Mouse (Mus musculus): ENCODE results near the gene Gm2115. TPM values are rescaled to one million over a fixed set of nuclear protein-coding genes. Genes with fewer than 3 reads are reported as not detected.

Gene Gm2115
- polyA plus RNA-seq, 1 experiment from 2014 or later: 0.37 TPM

DNA sequence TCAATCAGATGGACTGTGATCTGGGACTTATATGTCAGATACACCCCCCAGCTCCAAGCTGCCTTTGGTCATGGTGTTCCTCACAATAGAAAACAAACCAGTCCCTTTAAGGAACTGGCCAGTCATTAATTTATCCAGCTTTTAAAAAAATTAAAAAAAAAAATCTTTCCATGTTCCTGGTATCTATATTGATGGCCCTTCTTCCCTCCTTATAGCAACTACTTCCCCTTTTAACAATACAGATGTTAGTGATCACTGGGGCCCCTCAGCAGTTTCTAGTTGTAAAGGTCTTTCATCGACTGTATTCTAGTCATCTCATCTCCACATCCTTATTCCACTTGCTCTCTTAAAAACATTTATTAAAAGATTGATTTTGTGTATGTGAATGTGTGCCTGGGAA, 82.9 kb downstream of the Gm2115 start:
- Histone ChIP-seq H3K4me1 (no peaks in the 10 kb centered on the region), H3K27me3 (no peaks in the 10 kb centered on the region), H3K36me3 (ENCODE audit: poor library complexity, severe bottlenecking) (peaks cover 5% of the 10 kb centered on the region; the same call in 1 of the 2 replicates), H3K4me3 (no peak overlapping the region), H3K9me3 (replicated peaks) (no peaks in the 10 kb centered on the region), H3K9ac (no peak overlapping the region), H3K27ac (no peak overlapping the region), H3K4me2 (no peak overlapping the region)
- ATAC-seq: no peak
- WGBS: 94% methylated on average over 1 of the region's 1 CpGs

DNA sequence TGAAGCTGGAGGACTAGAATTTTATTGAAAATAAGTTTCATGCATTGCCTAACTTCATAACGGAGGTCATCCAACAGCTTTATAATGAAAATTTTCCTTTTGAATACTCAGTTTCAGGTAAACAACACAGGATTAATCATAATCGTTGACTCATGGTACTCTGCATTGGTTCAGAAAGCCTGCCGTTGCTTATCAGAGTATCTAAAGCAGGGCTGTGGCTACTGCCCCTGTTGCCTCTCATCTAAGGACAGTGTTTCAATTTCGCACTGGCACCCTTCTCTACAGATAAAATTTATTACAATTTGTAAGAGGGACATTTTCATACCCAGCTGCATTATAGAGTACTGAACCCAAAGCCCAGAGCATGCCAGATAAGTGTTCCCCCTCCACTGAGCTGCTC, 83.7 kb downstream of the Gm2115 start:
- H3K4me2 ChIP-seq: no peak overlapping the region
- no peak overlapping the region for H3K27ac ChIP-seq
- ATAC-seq: no peak
- no peaks in the 10 kb centered on the region for H3K27me3 ChIP-seq
- no peak overlapping the region for H3K4me3 ChIP-seq
- no peaks in the 10 kb centered on the region for H3K4me1 ChIP-seq
- no peaks in the 10 kb centered on the region for H3K9me3 ChIP-seq (replicated peaks)
- WGBS: 93% methylated on average over 4 of the region's 4 CpGs
- H3K36me3 ChIP-seq (ENCODE audit: poor library complexity, severe bottlenecking): peaks cover 9% of the 10 kb centered on the region
- no peak overlapping the region for H3K9ac ChIP-seq

DNA sequence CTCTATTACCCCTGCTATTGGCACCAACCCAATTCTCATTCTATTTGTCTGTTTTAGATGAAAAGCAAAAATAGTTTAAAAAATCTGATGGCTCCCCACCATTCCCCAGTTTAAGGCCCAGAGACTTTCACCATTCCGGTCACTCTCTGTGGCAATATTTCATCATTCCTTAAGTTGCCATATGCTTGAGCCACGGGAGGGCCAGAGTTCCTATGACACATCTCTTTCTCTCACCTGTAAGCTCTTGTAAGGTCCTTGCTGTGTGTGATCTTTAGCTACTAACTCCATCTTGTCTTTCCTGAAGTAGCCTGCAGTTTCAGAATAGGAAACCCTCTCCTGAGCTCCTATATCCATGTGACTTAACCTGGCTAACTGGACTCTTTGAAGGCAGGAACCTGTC, 90.2 kb downstream of the Gm2115 start:
- Histone ChIP-seq H3K36me3 (ENCODE audit: poor library complexity, severe bottlenecking) (peaks cover 26% of the 10 kb centered on the region), H3K4me3 (no peak overlapping the region), H3K9ac (no peak overlapping the region), H3K27ac (no peak overlapping the region), H3K4me1 (no peaks in the 10 kb centered on the region), H3K9me3 (replicated peaks) (no peaks in the 10 kb centered on the region), H3K4me2 (no peak overlapping the region), H3K27me3 (no peaks in the 10 kb centered on the region)
- WGBS: 95% methylated on average over 2 of the region's 2 CpGs
- ATAC-seq: no peak

DNA sequence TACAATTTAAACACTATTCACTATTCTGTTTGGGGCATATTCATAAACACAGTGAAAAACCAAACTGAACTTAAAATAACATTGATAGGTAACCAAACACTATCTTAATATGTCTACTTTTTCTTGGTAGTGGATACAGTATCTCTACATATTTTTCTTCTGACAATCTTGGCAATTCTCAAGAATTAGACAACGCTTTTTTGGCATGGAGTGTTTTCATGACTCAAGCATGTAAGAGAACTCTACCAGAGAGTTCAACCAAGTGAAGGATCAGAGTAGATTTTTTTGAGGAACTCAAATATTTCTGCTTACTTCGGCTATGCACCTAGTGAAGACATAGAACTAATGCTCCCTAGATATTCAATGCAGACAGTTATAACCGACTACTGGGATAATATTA, 92.2 kb downstream of the Gm2115 start:
- 95% methylated on average over 3 of the region's 3 CpGs for WGBS
- peaks cover 36% of the 10 kb centered on the region for H3K36me3 ChIP-seq (ENCODE audit: poor library complexity, severe bottlenecking)
- H3K4me2 ChIP-seq: no peak overlapping the region
- H3K9me3 ChIP-seq (replicated peaks): no peaks in the 10 kb centered on the region
- no peak overlapping the region for H3K9ac ChIP-seq
- H3K27ac ChIP-seq: no peak overlapping the region
- no peak for ATAC-seq
- no peaks in the 10 kb centered on the region for H3K4me1 ChIP-seq
- H3K27me3 ChIP-seq: no peaks in the 10 kb centered on the region
- no peak overlapping the region for H3K4me3 ChIP-seq

DNA sequence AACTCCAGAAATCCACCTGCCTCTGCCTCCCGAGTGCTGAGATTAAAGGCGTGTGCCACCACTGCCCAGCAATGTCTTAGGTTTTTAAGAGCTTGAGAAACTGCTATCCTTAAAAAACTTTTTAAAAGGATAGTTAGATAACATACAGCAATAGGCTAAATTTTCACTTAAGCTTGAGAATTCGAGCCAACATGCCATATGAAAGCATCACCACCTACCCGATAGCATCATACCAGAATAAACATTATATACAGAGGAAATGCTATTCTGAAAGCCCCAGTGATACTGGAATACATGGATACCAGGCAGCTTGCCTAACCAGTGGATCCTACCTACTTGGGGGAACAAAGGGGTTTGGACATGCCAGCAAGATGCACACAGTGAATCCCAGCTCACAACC, 95.0 kb downstream of the Gm2115 start:
- Histone ChIP-seq H3K9ac (no peak overlapping the region), H3K27ac (no peak overlapping the region), H3K4me3 (no peak overlapping the region), H3K4me1 (no peaks in the 10 kb centered on the region), H3K27me3 (no peaks in the 10 kb centered on the region), H3K9me3 (replicated peaks) (no peaks in the 10 kb centered on the region), H3K36me3 (ENCODE audit: poor library complexity, severe bottlenecking) (peaks cover 23% of the 10 kb centered on the region), H3K4me2 (no peak overlapping the region)
- 96% methylated on average over 4 of the region's 4 CpGs for WGBS
- no peak for ATAC-seq

DNA sequence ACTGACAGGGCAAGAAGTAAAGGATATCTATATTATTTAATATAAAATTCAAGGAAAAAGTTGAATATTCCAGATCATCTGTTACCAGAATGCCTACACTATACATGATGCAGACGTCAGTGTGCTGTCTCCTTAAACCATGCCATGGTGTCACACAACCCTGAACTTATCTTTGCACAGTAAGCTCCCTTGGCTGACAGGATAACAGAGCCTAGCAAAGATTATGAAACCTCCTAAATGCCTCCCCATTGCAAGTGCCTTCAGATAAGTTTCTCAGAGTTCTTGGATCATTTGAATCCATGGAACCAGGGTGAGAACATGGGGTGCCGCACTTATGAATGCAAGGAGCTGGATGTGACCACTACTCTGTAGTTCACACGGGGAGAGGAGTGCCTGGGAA, 103.1 kb downstream of the Gm2115 start:
- no peak overlapping the region for H3K9ac ChIP-seq
- no peak overlapping the region for H3K4me2 ChIP-seq
- H3K4me1 ChIP-seq: peaks cover 5% of the 10 kb centered on the region; the same call in 1 of the 2 replicates
- H3K27me3 ChIP-seq: no peaks in the 10 kb centered on the region
- 87% methylated on average over 3 of the region's 3 CpGs for WGBS
- H3K27ac ChIP-seq: no peak overlapping the region
- H3K9me3 ChIP-seq (replicated peaks): no peaks in the 10 kb centered on the region
- ATAC-seq: no peak
- H3K4me3 ChIP-seq: no peak overlapping the region
- H3K36me3 ChIP-seq (ENCODE audit: poor library complexity, severe bottlenecking): peaks cover 24% of the 10 kb centered on the region

Other genes with a start within 250 kb of the Gm2115 start
- gene Arnt2, start 118.8 kb upstream of the Gm2115 start, polyA plus RNA-seq (2015; fragmentation: Nextera tagmentation; extraction: Ambion mirVana): 46.4 and 55.0 TPM in 2 replicates
- gene Fah, start 77.8 kb downstream of the Gm2115 start, polyA plus RNA-seq (2015; fragmentation: Nextera tagmentation; extraction: Ambion mirVana): 3.6 TPM in 2 replicates
- 199 and 220 TPM in 2 replicates for gene Zfand6, start 161.0 kb downstream of the Gm2115 start, polyA plus RNA-seq (2015; fragmentation: Nextera tagmentation; extraction: Ambion mirVana)